Mouse (Mus musculus) adrenal gland (tissue): ENCODE data around the gene Mid2.
"Not testable (repeated sequence)": the region's sequence is repeated elsewhere in the genome, so short reads cannot be mapped to it uniquely, and the experiment has no call there.

Source experiments
- intact Hi-C: fragments of 180-260 bp; cut with DNase I; formaldehyde crosslinking; loops from one replicate; pipeline ENCODE4 v1.15.1; 2025
- long read RNA-seq, 2 experiments: library from polyadenylated mRNA; unstranded; transcript quantifications; one replicate each; pipeline ENCODE4 v2.0.0; 2020; ENCODE audit warnings: borderline replicate concordance in 1 of 2; ENCODE audit not compliant: insufficient replicate concordance in 1 of 2

The Mid2 gene
- long read RNA-seq, experiment 1, partial matches to known transcripts = 0 of 3 reads
- long read RNA-seq, experiment 1, other reads (novel, unspliced or antisense) = 3 of 3 reads
- long read RNA-seq, experiment 2, partial matches to known transcripts = 0 of 4 reads
- long read RNA-seq, experiment 2, other reads (novel, unspliced or antisense) = 4 of 4 reads

GRCm38 (mm10) chrX:140664479-140665241 lies at the start of gene Mid2:
Gene Mid2 (plus strand): TSS chrX:140664599.
- intact Hi-C loops = no loop called here

DNA sequence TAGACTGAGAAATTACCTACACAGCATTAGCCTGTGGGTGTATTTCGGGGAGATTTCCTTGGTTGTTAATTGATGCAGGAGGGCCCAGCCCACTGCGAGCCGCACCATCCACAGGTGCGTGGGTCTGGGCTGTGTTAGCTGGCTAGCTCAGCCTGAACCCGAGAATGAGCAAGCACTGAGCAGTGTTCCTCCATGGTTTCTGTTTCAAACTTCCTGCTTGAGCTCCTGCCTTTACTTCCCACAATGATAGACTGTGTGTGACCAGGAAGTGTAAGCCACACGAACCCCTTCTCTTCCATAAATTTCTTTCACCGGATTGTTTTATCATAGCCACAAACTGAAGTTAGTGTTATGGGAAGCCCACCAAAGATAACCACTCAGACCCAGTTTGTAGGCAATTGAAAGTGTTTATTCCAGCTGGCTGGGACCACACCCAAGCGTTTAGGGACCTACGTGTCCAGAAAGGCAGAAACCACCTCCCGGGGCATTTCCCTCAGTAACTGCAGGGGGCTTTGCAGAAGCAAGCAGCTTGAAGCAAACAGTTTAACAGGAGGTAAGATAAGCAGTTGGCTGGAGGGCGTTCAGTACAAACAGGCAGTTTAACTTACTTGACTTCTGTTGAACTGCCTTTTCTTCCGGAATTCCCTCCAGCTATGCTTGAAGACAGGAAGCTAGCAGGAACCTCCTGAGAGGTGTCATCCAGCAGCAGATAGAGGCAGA lies 39.4 kb upstream of the Mid2 start:
- intact Hi-C loops = no loop called here

- intact Hi-C loops = no loop called here
These were observed 26.4 kb upstream of the Mid2 start for GRCm38 (mm10) chrX:140638028-140638427.

- intact Hi-C loops = no loop called here
These were observed 24.8 kb upstream of the Mid2 start for GRCm38 (mm10) chrX:140639592-140639991.

DNA sequence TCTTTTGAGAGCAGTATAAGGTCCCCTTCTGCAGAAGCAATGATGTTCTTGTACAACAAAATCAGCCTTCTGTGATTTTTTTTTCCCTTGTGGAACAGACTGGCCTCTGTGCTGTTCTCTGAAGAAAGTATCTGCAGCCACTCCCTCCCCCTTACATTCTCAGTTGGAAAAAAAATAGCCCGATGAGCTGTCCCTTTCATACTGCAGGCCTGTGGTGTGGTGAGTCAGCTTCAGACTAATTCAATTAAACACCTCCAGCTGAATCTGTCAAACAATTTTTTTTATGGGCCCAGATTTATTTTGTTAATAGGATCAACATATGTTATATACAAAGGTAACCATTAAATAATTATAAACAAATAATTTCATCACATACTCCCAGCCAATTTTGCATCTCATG lies 3.7 kb upstream of the Mid2 start:
- intact Hi-C loops = no loop called here

DNA sequence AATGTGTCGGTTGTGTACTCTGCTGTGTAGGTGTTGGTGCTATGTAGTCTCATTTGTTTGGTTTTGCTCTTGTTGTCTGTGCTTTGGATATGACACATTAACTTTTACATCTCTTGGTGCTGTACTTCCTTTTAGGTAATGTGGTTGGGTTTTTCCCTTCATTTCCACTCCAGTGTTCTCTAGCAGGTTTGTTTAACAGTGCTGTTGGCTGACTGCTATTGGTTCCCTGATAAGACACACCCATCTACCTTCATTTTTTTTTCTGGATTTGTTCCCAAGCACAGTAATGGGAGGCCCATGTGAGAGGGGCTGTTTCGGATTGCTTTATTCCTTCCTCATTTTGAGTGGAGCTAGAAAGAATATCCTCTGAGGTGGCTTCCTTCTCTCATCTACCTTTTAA lies 883 bp upstream of the Mid2 start:
- intact Hi-C loops = no loop called here

DNA sequence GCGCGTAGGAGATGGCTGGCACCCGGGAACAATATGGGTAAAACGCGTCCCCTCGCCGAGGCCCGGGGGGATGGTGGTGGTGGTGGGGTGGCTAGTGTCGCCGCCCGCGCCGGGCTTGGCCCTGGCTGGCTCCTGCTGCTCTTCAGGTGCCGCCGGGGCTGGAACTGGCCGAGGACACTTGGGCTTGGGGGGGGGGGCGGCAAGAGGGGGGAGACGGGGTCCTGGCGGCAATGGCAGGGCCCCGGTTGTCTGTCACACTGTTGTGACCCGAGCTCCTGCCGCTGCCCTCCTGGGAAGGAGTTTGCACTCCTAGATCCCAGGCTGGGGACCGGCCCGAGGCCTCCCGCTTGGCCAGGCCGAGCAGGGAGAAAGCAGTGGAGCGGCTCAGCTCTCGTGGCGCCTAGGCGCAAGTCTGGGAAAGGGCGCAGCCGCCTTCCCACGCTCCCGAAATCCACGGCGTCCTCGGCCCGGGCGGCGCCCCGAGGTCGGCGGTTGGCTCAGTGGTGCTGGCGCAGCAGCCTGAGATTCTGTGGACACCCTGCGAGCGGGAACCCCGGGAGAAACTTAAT lies 927 bp downstream of the Mid2 start:
- intact Hi-C loops = no loop called here

GRCm38 (mm10) chrX:140675444-140675843 lies 11.0 kb downstream of the Mid2 start:
- intact Hi-C loops = no loop called here

GRCm38 (mm10) chrX:140688335-140688734 lies 23.9 kb downstream of the Mid2 start:
- intact Hi-C loops = no loop called here

- intact Hi-C loops = not testable (repeated sequence)
These were observed 33.6 kb downstream of the Mid2 start for GRCm38 (mm10) chrX:140697872-140698463.

GRCm38 (mm10) chrX:140703224-140703623 lies 38.8 kb downstream of the Mid2 start:
- intact Hi-C loops = no loop called here

DNA sequence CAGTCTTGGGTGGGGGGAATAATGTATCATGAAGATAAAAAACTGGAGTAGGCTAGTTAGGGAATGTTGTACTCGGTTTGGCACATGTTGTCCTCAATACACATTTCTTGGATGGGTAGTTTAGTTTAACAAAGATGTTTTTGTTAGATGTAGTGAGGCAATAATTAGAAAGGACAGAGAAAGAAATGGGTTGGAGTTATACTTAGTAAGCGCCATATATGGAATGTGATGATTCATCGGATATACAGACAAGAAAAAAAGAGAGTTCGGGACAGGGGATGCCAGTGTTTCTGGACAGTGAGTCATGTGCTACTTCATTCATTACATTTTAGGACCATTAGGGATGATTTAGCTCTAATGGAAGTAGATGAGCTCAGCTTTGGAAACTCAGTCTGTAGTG lies 41.7 kb downstream of the Mid2 start:
- intact Hi-C loops = no loop called here

- intact Hi-C loops = loop anchor here (5.0 to 10.0 kb wide), 2 partner anchors 115 to 228 kb away; no protein-coding TSS in a partner anchor
These were observed 58.0 kb downstream of the Mid2 start for GRCm38 (mm10) chrX:140722400-140722799.

GRCm38 (mm10) chrX:140738986-140739385 lies 74.6 kb downstream of the Mid2 start:
- intact Hi-C loops = no loop called here

- intact Hi-C loops = no loop called here
These were observed 78.8 kb downstream of the Mid2 start for GRCm38 (mm10) chrX:140743213-140743612.

- intact Hi-C loops = no loop called here
These were observed 105.4 kb downstream of the Mid2 start for GRCm38 (mm10) chrX:140769794-140770193.

- intact Hi-C loops = no loop called here
These were observed 140.9 kb downstream of the Mid2 start for GRCm38 (mm10) chrX:140805340-140805739.

DNA sequence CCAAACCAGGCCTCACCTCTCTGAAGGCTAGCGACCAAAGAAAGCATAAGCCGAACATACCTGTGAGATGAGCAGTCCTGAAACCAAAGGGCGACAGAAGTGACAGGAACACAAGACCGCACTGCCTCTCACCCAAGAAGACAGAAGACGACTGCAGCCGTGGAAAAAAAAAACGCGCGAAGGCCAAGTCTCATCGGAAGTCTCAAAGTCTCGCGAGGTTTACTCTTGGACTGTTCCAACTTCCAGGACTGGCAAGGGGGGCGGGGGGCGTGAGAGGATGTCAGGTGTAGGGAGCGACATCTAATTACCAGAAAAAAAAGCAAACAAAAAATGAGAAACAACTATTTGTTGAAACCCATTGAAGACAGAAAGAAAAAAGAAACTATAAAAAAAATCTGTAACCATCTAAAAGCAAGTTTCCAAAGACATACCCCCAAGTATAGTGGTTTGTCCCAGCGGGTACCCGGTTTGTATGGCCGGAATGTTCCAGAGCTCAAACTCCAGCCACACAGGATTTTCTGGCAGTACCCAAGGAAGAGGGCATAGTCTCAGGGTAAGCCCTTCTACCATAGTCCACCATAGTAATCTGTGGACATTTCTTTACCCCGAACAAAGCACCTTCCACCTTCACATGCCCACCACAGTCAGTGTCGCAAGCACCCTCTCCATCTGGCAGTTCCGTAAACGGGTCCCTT lies 149.1 kb downstream of the Mid2 start, which contains the start of gene Tex13b:
TSS of gene Tex13b (minus strand) at position 122 of the 695 bp plus-strand sequence.
- intact Hi-C loops = no loop called here
